Mouse (Mus musculus) G1E (cell line): ENCODE results near the gene Gnao1. TPM values are rescaled to one million over a fixed set of nuclear protein-coding genes. Genes with fewer than 3 reads are reported as not detected.

Source experiments
- ATAC-seq: 2 replicates; pipeline ENCODE4 v1.8.0; 2016; ENCODE audit warnings: mild to moderate bottlenecking; ENCODE audit not compliant: insufficient number of reproducible peaks, poor library complexity, low FRiP score, severe bottlenecking; ENCODE audit errors: extremely low read depth
- DNase-seq: peaks from one replicate; pipeline ENCODE4 v3.0.0; 2012; ENCODE audit warnings: low spot score
- H3K27me3 ChIP-seq: 2 replicates; pipeline ENCODE4 v1.6.1; 2012; ENCODE audit warnings: mild to moderate bottlenecking, low read length, inconsistent platforms; ENCODE audit not compliant: insufficient read depth
- H3K36me3 ChIP-seq: replicated peaks from 2 replicates; pipeline ENCODE3; 2012; ENCODE audit warnings: mild to moderate bottlenecking, inconsistent platforms
- H3K4me1 ChIP-seq: 2 replicates; pipeline ENCODE4 v1.6.1; 2012; ENCODE audit warnings: low read depth, low read length, inconsistent platforms, mixed read lengths; ENCODE audit not compliant: insufficient read depth
- H3K4me3 ChIP-seq: 2 replicates; pipeline ENCODE4 v1.5.1; 2012; ENCODE audit warnings: low read depth, mild to moderate bottlenecking, inconsistent platforms, low read length, moderate library complexity, mixed read lengths
- H3K9me3 ChIP-seq: replicated peaks from 2 replicates; pipeline ENCODE4 v1.6.1; 2012; ENCODE audit warnings: inconsistent platforms
- CTCF ChIP-seq: IDR thresholded peaks from 2 replicates; pipeline ENCODE4 v1.5.1; 2012; ENCODE audit warnings: low read depth, low read length, inconsistent platforms, mixed read lengths
- GATA1 ChIP-seq: IDR thresholded peaks from 2 replicates; pipeline ENCODE4 v1.6.1; 2012; ENCODE audit warnings: borderline replicate concordance, low read length, inconsistent platforms, mixed read lengths
- GATA2 ChIP-seq: IDR thresholded peaks from 2 replicates; pipeline ENCODE4 v1.6.1; 2012; ENCODE audit warnings: low read depth, low read length, inconsistent platforms, borderline replicate concordance
- POLR2AphosphoS5 ChIP-seq: IDR thresholded peaks from 2 replicates; pipeline ENCODE4 v1.6.1; 2012; ENCODE audit warnings: low read depth, low read length, inconsistent platforms; ENCODE audit not compliant: insufficient replicate concordance
- TAL1 ChIP-seq: conservative IDR thresholded peaks from 2 replicates; pipeline ENCODE4 v1.6.1; 2012; ENCODE audit warnings: low read depth, low read length, inconsistent platforms, mixed read lengths
- polyA plus RNA-seq: library from polyadenylated mRNA; stranded (reverse); fragments of >175 nt; gene quantifications from 2 replicates; pipeline ENCODE4 v1.2.3, GENCODE M21; 2012
- total RNA-seq, 2 experiments: library from RNA; stranded (forward) in 1 of 2; stranded (reverse) in 1 of 2; fragments of 200-1000 nt in 1 of 2; fragments of >200 nt in 1 of 2; fragmentation: Nextera tagmentation in 1 of 2; gene quantifications; 2 replicates each; pipeline ENCODE4 v1.2.3; 2014 to 2017

The Gnao1 gene
- total and polyA plus RNA-seq, 3 experiments: 0.27 TPM; not detected in 2

DNA sequence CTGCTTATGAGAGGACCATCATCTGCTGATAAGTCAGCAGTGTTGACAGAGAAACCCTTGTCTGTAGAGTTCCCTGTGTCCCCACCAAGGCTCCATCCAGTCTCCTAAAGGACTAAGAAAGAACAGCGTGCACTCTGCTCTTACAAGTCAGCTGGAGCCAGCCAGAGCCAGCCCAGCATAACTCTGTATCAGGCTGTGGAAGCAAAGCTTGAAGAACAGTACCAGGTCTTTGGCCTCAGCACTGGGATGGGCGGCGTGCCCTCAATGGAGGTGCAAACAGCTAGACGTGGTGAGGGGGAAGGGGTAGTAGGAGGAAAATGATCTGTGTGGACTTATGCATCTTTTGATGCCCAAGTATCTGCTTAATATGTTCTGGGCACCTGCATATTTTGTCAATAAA is 32.8 kb downstream of the Gnao1 start:
- H3K27me3 ChIP-seq: no peaks in the 10 kb centered on the region
- no peaks in the 10 kb centered on the region for H3K4me1 ChIP-seq
- no peak for ATAC-seq
- TF ChIP-seq TAL1: no peak
- no peak for TF ChIP-seq GATA2
- no peak for TF ChIP-seq GATA1
- TF ChIP-seq POLR2AphosphoS5: no peak
- no peak for TF ChIP-seq CTCF
- no peak overlapping the region for H3K4me3 ChIP-seq
- peaks cover 57% of the 10 kb centered on the region for H3K9me3 ChIP-seq
- H3K36me3 ChIP-seq: no peaks in the 10 kb centered on the region
- DNase-seq: no peak

GRCm38 (mm10) chr8:93843858-93844502 is 34.2 kb downstream of the Gnao1 start:
- Histone ChIP-seq H3K27me3 (no peaks in the 10 kb centered on the region), H3K9me3 (peaks cover 55% of the 10 kb centered on the region), H3K4me3 (no peak overlapping the region), H3K4me1 (no peaks in the 10 kb centered on the region), H3K36me3 (no peaks in the 10 kb centered on the region)
- ATAC-seq (no peak), DNase-seq (no peak)
- no peak for TF ChIP-seq GATA1
- TF ChIP-seq POLR2AphosphoS5: no peak
- TF ChIP-seq GATA2: no peak
- no peak for TF ChIP-seq CTCF
- TF ChIP-seq TAL1: no peak

DNA sequence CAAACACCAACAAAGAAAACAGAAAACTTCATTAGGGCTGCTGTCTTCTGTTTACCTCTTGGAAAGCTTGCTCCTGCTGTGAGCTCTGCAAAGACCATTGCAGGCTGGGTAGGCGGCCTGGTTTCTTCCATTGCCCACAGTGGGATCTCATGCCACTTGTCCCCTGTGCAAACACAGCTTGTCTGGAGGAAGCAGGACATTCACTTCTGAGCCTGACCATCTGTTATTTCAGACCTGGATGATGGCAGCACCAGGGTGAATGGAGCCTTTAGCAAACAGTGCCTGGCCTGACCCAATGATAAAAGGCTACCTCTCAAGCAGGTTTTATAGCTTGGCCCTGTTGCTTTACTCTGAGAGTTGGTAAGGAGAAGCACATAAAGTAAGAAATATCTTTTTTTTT is 35.4 kb downstream of the Gnao1 start:
- no peaks in the 10 kb centered on the region for H3K4me1 ChIP-seq
- ATAC-seq (no peak), DNase-seq (no peak)
- H3K9me3 ChIP-seq: peaks cover 55% of the 10 kb centered on the region
- H3K27me3 ChIP-seq: no peaks in the 10 kb centered on the region
- H3K4me3 ChIP-seq: no peak overlapping the region
- H3K36me3 ChIP-seq: no peaks in the 10 kb centered on the region
- TF ChIP-seq TAL1 (no peak), GATA2 (no peak), POLR2AphosphoS5 (no peak), GATA1 (no peak), CTCF (no peak)

DNA sequence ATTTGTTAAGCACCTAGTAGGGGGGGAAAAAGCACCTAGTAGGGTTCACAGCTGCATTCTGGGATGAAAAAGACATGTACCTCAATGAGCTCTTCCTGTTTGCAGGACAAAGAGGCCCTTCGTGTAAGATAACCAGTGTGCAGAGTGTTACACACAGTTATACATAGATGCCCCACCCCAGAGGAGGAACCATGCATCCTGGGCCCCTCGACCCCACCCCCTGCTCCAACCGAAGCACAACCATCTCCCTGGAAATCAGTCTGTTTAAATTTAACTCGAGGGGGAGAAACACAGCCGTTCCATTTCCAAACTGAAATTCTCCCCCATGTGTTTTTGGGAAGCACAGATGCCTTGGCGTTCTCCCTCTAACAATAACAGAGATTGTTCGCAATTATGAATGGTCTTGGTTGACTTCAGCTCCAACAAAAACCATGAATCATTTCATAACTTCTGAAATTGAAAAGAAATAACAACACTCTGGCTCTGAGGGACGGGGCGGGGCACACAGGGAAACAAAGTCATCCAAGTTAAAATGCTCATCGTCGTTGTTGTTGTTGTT is 42.4 kb downstream of the Gnao1 start:
- ATAC-seq (no peak), DNase-seq (no peak)
- Histone ChIP-seq H3K9me3 (peaks cover 37% of the 10 kb centered on the region), H3K27me3 (no peaks in the 10 kb centered on the region), H3K4me3 (no peak overlapping the region), H3K36me3 (no peaks in the 10 kb centered on the region), H3K4me1 (no peaks in the 10 kb centered on the region)
- TF ChIP-seq CTCF (no peak), POLR2AphosphoS5 (no peak), TAL1 (no peak), GATA2 (no peak), GATA1 (no peak)

DNA sequence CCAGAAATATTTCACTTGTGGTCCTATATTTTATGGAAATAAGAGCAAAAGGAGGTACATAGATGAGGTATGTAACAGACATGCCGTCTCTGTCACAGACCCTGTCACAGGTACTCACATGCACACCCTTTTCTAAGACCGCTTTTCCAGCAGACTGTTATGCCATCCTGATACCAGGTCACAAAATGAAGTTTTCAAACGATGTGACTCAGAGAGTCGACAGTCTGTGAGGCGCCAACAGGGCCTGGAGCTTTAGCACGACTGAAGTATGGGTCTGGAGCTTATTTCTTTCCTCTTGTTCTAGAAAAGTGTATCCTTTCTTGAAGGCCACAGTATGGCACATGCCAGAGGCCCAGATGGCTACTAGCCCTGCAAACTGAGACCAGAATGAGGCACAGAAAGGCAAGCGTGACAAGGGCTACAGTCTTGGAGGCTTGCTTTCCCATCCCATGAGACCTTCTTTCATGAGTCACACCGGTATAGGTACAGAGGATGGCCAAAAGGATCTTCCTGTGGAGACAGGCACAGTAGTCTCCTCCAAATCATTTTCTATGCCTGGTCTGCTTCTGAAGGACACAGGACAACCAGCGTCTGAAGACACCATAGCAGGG is 43.2 kb downstream of the Gnao1 start:
- Histone ChIP-seq H3K9me3 (peaks cover 39% of the 10 kb centered on the region), H3K36me3 (no peaks in the 10 kb centered on the region), H3K4me1 (no peaks in the 10 kb centered on the region), H3K4me3 (no peak overlapping the region), H3K27me3 (no peaks in the 10 kb centered on the region)
- TF ChIP-seq CTCF: no peak
- no peak for TF ChIP-seq GATA2
- TF ChIP-seq GATA1: no peak
- no peak for TF ChIP-seq TAL1
- TF ChIP-seq POLR2AphosphoS5: no peak
- DNase-seq (no peak), ATAC-seq (no peak)

DNA sequence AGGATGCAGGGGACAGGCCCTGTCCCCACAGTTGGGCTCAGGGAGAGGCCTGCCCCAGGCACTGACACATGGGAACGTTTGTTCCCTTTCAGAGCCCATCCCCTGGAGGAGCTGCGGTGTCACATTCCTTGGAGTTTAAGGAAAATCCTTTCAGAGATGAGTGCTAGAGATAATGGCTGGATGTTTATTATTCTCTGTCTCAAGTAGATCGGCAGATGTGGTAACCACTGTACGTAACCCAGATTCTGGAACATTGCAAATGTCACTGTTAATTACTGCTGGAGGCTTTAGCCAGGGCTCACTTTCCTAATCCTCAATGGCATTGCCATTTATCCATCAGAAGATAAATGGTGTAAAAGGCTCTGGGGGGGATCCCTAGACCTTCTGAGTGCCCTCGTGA is 44.9 kb downstream of the Gnao1 start:
- H3K27me3 ChIP-seq: no peaks in the 10 kb centered on the region
- no peak overlapping the region for H3K4me3 ChIP-seq
- no peak for DNase-seq
- H3K4me1 ChIP-seq: no peaks in the 10 kb centered on the region
- no peaks in the 10 kb centered on the region for H3K36me3 ChIP-seq
- ATAC-seq: no peak
- no peak for TF ChIP-seq CTCF
- no peak for TF ChIP-seq GATA1
- no peak for TF ChIP-seq POLR2AphosphoS5
- TF ChIP-seq TAL1: no peak
- TF ChIP-seq GATA2: no peak
- peaks cover 35% of the 10 kb centered on the region for H3K9me3 ChIP-seq
